Mouse (Mus musculus) testis, adult 2 months (tissue): ENCODE results near the gene Ywhag.

ENCODE experiments used
- CTCF ChIP-seq: fragments of 200-500 bp; IDR thresholded peaks from 2 replicates; pipeline ENCODE4 v1.5.1; 2012; ENCODE audit warnings: low read depth, mild to moderate bottlenecking, inconsistent platforms, low read length, moderate library complexity; ENCODE audit not compliant: control insufficient read depth, insufficient read depth, insufficient replicate concordance
- POLR2A ChIP-seq: fragments of 200-500 bp; IDR thresholded peaks from 2 replicates; pipeline ENCODE4 v1.6.1; 2012; ENCODE audit warnings: low read depth, mild to moderate bottlenecking, inconsistent platforms, low read length, moderate library complexity; ENCODE audit not compliant: control insufficient read depth

- TF ChIP-seq POLR2A (no peak), CTCF (no peak)
These were observed 2.1 kb downstream of the Ywhag start for GRCm38 (mm10) chr5:135932359-135932758.
